Mouse (Mus musculus) NIH3T3 (cell line): ENCODE results near the gene Phtf2.
"Not testable (repeated sequence)": the region's sequence is repeated elsewhere in the genome, so short reads cannot be mapped to it uniquely, and the experiment has no call there.

Experiments used
- DNase-seq: peaks from one replicate; pipeline ENCODE4 v3.0.0-alpha.2; 2012; ENCODE audit warnings: low read depth

Gene Phtf2

DNA sequence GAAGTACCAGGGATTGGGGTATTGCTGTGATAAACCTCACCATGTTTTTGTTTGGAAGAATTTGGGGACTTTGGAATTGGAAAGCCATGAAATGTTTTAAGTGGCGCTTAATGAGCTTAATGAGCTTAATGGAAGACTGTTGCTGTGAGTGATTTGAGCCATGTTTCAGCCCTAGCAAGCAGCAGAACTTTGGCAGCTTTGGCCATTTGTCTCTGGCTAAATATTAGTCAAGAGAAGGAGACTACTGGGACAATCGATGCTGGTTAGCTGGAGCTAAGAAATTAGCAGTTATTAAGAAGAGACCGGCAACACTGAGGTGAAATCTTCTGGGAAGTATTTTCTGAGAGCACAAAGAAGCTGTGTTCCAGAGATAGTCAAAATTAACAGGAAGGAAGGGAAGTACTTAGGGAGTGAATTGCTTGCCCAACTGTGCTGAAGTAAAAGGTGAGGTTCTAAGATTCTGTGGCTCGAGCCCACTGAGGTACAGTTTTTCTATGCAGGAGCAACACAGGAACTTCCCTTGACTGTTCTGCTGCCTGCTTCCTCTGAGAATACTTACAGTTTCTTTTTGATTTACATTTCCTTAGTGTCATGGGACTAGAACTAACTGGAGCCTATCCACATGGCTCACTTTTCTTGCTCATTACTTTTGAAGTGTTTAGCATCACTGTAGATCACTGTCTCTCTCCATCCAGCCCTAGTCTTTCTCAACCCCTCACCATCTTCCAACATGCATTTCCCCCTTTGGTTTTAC lies 17.5 kb downstream of the Phtf2 start:
- no peak for DNase-seq

DNA sequence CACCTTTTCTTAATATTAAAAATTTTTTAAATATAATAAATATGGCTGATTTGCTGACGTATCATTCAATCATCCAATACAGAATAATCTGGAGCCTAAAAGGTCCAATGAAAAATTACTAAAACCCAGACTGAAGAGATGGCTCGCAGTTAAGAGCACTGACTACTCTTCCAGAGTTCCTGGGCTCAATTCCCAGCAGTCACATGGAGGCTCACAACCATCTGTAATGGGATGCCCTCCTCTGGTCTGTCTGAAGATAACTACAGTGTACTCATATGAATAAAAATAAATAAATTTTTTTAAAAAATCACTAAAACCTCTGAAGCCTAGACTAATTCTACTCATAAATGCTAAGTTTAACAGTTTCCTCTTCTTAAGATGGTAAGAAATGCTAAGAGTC lies 20.0 kb downstream of the Phtf2 start:
- peak; percentile 52 for DNase-seq

DNA sequence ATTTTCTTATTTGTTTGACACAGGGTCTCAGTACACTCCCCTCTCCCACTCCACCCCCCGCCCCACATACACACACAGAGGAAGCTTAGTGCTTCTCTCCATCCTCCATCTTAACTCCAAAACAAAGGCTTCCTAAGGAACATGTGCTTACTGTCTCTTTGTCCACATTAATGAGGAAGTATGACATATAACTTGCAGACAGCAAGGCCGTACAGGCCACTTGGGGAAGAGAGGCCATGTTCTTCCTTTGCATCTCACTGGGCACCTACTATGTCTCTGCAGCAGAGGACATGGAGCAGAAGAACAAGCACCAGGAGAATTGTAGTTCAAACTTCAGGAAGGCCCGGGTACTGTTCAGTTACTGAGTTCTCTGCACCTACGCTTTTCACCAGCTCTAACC lies 21.4 kb downstream of the Phtf2 start:
- no peak for DNase-seq

DNA sequence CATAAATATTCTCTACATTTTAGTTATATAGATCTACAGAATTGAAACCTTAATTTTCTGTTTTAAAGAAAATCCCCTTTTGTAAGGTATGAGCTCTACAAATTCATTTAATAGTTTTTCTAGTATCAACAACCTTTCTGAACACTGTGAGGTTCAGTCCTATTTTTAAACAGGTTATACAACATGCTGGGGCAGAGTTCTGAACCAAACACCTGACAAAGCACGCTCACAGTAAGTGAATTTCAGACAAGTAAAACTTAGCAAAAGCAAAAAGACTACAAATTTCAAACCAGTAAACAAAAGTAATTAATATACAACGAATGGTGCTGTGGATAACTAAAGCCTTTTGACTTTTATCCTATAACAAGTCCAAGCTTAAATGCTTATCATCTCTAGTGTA lies 23.5 kb downstream of the Phtf2 start:
- no peak for DNase-seq

DNA sequence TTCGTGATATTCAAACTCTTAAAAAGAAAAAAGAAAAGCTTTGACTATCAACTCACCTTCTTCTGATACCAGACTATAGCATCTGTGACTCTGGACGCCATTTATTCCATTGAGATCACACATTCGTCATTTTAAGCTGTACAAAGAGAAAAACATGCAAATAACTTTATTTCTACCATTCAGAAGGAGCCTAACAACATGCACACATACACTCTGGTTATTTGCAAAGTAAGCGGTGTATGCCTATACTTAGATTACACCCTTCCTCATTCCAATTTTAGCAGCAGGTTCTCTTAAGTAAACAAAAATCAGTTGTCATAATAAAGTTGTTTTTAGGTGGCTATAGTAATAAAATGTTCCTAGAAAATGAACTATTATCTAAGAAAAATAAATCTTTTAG lies 26.9 kb downstream of the Phtf2 start:
- no peak for DNase-seq

DNA sequence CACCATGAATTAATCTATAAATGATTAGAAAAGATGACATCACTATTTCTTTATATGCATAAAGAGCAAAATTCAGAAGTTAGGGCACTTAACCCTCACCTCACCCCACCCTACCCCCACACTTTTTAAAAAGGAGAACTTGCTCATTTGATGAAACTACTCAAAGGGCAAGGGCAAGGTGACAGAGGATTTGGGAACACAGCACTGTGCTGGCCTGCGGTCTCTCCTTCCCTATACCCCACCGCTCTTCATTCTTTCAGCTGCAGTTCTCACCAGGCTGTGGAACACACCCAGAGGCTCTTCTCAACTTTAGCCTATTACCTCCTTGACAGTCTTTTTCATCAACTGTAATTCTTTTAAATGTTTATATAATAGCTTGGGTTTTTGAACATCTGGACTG lies 34.9 kb downstream of the Phtf2 start:
- DNase-seq = no peak

DNA sequence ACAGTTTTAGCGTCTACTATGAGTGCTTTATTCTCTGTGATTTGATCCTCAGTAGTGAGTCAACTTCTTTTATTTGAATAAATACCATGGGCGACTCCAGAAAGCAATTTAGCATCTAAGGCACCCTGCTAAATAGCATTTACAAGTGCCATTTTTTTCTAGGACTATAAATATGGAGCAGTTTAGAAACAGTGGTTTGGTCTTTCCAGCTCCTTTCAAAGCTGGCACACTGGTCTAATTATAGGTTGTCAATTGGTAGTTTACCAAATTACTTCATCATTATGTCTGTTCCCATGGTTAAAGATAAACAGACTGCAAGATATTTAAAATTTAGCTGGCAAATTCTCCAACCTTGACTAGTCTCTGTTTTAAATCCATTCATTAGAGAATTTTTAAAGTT lies 38.1 kb downstream of the Phtf2 start:
- no peak for DNase-seq

DNA sequence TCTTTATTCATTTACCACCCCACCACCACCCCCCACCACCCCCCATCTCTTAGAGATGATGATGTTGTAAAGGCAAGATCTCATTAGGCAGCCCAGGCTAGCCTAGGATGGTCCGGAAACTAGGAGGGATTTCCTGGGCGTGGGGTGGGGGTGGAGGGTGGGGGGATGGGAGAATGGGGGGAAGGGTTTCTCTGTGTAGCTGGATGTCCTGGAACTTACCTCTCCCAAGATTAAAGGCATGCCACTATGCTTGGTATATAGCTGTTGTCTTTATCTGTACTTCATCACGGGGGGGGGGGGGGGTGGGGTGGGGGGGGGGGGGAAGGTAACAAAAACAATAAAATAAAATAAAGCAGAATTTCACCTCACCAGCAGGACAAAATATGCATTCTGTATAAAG lies 38.5 kb downstream of the Phtf2 start:
- no peak for DNase-seq

DNA sequence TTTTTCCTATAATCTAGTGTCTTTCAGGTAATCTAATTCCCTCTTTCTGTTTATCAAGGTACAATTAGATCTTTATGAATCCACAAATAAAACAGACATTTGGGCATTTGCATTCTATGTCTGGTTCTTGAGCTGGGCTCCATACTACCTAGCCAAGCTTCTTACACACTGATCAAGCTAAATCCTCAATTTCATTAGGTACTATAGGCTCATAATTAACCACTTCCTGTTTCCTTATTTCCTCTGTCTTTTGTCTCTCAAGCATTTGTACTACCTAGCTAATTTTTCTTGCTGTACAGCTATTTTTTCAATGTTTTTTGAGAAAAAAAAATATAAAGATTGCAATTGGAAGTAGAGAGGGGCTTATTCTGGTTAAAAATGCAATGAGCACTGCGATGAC lies 44.8 kb downstream of the Phtf2 start:
- no peak for DNase-seq

DNA sequence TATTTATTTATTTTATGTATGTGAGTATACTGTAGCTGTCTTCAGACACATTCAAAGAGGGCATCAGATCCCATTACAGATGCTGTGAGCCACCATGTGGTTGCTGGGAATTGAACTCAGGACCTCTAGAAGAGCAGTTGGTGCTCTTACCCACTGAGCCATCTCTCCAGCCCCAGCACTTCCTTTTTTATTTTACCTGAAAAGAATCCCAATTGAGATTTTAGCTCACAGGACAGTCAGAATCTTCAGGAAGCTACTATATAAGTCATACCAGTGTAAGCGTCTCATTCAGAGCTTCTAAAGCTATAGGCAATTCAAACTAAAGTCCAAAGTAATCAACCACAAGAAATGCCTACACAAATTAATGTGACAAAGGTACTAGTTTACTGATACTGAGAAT lies 47.5 kb downstream of the Phtf2 start:
- DNase-seq = no peak

DNA sequence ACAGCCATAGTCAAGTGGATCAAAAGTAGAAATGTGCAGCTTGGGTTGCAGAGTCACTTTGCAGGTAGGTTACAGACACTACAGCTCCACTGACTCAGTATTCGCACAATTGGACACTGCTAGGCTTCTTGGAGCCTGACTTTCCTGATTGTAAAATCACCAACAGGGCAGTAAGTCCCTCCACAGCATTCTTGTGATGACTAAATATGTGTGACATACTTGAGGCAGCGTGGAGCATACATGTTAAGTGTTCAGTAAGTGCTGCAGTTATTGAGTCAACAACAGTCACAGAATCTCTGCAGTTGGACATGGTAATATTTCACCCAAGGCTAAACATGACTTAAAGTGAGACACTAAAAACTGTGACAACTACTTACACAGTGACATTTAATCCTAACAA lies 50.5 kb downstream of the Phtf2 start:
- no peak for DNase-seq

DNA sequence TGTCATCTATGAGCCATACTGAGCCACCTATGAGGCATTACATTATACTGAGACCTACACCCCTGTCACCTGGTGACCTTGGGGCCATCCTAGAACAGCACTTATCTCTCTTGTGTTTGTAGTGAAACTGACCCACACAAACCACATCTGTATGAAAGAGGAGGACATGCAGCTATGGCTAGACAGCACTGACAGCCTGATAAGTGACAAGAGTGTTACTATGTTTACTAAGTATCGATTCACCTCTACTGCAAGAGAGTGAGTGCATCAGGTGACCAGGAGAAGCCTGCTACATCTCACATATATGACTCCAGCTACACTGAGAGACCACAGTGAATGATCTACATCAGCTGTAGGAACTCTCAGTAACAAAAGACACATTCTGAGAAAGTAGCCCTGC lies 51.2 kb downstream of the Phtf2 start:
- DNase-seq = no peak

DNA sequence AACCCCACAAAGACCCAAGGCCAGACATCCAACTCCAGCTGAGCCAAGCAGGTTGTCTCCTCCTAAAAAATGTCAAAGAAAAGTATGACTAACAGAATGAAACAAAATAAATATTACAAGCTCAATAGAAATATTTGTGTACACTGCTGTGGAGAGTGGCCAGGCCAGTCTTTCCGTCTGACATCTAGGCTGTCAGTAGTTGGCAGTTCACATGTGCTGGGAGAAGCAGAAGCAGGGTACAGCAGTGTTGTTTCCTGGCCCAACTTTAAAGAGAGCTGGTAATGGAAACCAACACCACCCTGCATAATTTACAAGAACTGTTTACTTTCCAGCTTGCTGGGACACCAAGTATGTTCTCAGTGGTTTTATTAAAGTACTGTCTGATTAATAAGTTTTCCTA lies 60.3 kb downstream of the Phtf2 start:
- DNase-seq = peak; percentile 29

DNA sequence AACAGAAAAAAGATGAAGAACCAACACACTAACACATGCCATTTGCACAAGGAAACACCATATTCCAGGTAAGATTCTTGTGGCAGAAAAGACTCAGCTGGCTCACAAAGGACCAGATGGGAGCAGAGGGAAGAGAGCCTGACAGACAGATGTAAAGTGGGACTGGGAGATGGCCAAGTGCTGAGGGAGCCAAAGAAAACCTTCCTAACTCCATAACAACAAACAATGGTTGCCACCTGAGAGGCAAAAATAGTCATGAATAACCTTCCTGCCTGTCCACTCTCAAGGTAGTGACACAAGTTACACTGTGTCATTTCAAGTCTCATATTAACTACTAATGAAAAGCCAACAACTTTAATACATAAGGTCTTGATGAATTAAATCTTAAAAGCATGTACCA lies 60.8 kb downstream of the Phtf2 start:
- peak; percentile 5 for DNase-seq

DNA sequence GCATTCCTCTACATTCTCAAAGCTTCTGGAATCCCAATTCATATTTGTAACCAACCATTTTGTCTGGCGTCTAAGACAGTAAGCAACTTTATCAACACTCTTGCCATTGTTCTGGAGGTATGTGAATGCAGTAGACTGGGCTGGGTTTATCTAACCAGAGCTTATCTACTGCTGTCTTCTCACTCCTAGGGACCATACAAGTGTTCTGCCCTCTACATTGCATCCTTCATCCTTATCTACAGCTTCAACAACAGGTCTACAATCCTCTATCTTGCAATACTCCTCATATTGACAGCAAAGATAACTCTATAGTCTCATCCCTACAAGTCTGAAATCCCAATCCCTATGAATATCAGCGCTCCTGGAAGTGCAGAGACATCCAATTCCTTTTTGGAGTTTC lies 66.8 kb downstream of the Phtf2 start:
- DNase-seq = no peak

DNA sequence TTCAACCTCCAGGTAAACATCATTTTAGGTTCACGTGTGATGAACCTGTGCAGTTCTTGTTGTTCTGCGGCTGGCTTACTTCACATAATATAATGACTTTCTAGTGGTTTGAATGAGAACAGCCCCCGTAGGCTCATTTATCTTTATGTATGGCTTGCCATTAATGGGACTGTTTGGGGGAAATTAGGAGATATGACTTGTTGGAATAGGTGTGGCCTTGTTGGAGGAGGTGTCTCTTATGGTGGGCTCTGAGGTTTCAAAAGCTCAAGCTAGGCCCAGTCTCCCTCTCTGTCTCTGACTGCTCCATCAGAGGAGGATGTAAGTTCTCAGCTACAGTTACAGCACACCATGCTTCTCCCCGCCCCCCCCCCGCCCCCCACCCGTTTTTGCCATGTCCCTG lies 71.5 kb downstream of the Phtf2 start:
- DNase-seq = no peak

DNA sequence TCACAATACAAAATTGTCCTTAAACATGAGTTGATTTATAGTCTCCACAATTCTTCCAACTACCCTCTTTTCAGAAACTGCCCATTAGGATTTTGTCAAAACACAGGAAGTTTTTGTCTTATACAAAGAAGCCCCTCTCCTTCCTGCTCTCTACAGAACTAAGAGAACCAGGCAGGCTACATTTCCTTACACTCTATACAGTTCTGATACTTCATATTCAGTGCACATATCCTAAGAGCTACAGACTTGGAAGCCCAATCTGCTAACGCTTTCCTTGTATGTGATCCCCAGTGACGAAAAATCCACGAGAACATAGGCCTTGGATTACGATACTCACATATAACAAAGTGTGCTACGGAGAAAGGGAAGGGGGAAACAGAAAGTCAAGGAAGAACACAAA lies 86.0 kb downstream of the Phtf2 start:
- no peak for DNase-seq

DNA sequence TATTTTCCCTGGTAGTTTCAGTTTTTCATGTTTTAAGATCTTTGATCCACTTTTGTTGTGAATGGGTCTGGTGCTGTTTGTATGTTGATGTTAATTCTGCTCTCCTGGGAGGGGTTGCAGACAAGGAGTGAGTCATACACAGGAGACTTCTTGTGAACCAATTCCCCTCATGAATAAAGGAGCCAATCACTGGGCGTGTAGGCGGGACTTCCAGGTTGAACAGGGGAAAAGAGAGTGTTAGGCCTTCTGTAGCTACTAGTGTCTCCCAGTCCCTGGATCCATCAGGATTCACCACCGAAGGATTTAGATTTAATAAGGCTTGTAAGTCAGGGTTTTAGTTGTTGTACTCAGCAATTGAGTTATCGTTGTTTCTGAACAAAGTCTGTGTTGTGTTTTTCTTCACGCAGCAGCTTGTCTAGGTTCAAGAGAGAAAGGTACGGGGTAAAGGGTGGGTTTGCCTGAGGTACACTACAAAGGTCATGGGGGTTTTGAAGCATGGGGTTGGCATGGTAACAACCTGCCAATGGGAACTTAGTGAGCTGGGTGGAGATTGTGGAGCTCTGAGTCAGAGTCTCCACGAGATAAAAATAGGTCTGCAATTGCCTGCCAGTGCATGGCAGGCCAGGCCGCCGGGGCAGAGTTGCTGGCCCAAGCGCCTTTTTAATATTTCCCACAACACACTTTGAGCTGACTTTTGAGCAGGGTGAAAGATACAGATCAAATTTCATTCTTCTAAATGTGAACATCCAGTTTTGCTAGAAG lies 90.0 kb downstream of the Phtf2 start:
- DNase-seq = peak; percentile 69

DNA sequence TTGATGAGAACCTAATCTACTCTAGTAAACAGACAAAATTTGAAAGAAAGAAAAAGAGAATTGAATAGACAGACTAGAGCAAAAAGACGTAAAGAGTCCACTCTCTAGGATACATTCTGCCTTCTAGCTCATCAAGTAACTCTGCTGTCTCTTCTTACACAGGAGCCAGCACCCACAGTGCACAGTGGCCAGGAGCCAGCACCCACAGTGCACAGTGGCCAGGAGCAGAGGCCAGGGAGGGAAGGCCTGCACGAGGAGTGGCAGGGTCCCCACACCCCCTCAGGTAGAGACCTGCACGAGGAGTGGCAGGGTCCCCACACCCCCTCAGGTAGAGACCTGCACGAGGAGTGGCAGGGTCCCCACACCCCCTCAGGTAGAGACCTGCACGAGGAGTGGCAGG lies 95.5 kb downstream of the Phtf2 start:
- DNase-seq = not testable (repeated sequence)

DNA sequence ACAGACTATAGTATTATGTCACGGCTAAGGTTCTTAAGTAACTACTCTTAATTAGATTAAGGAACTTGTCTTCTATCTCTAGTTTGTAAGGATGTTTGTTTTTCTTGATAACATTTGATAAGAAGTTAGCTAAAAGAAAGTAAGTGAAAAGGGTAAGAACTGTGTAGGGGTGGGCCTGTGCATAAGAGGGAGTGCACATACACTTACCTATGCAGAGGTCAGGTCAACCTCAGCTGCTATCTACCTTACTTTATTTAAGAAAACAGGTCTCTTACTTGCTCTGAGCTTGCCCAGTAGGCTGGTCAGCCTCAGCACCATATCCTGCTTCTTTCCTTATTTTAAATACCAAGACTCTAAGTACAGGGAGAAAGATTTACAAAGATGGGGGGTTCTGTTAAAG lies 100.8 kb downstream of the Phtf2 start:
- no peak for DNase-seq

DNA sequence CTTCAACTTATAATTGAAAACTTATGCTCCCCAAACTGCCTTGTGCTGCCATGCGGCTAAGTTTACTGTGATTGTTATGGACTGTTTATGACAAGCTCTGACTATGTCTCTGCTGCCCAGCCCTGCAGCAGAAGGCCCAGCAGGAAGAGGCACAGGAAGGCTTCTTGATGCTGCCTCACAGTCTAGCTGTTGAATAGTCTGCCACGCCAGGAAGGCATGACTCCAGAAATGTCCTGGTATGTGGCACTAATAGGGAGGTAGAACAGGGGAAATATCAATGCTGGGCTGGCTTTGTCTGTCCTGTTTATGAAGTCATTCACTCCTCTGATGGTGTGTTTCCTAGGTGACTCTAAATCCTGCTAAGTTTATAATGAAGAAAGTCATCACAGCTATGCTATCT lies 102.7 kb downstream of the Phtf2 start:
- DNase-seq = peak; percentile 5

DNA sequence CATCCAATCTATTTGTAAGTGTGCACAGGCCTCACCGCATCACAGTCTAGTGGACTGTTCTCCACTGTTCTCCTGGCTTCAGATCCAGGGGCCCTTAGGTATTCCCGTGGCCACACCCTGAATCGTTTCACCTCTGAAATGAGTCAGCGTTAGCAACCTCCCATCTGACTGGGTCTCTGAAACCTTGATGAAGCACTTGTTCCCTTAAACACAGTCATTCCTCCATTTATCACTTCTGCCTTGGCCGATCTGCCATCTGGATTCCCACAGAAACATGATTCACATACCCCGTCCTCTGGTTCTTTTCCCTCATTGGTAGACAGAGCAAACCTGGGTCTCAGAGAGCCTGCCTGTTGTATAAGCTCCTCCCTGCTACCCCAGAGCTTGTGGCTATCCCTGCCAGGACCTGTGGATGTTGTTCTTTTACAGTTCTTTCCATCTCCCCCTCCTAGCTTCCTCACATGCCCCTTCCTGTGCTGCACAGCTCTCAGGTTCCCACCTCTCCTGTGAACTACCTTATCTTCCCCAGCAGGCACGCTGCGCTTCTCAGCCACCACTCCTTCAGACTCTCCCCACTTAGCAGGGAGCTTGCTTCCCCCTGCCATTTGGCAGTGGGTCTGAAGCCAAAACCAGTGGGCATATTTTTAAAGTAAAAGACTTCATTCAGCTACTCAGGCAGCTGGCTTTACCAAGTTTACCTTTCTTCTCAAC lies 103.5 kb downstream of the Phtf2 start:
- peak; percentile 6 for DNase-seq

DNA sequence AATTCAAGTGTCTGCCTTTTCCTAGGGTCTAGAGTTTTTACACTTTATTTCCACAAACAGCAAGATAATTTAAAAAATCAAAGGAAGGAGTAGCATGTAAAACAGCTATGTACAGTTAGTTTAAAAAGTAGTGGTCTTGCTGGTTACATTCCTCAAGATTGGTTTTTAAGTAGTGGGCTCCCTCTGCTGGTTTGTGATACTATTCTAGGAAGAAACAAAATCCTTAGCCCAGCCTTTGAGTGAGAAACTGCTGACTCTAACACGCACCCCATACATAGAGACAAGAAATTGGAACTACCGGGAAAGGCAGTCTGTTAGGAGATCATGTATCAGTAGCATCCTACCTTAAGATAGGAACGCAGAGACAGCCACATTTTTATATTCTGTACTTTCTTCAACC lies 108.6 kb downstream of the Phtf2 start:
- peak; percentile 74 for DNase-seq
